Mouse (Mus musculus): Measurements from ENCODE around the gene 1810024B03Rik. TPM values are rescaled to one million over a fixed set of nuclear protein-coding genes. Genes with fewer than 3 reads are reported as not detected.

1810024B03Rik gene
- polyA plus RNA-seq, 1 experiment from 2014 or later = 1.0 TPM

DNA sequence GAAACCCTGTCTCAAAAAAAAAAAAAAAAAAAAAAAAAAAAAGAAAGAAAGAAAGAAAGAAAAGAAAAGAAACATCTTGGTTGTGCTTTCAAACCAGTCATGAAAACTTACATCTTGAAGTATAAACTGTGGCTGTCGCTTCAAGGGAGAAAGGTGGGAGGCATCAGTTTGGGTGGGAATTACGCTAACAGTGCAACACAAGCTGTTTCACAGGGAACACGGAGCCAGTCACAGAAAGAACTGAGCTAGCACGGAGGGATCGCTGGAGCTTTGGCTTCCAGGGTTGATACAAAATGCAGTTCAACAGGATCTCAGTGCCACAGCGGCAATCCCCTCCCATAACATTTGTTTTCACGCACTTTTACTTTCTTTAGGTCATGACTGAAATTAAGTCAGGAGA, 68.1 kb downstream of the 1810024B03Rik start:
- Histone ChIP-seq H3K27ac (no peak overlapping the region), H3K79me2 (ENCODE audit: inconsistent target) (peaks cover 37% of the 10 kb centered on the region), H3K4me3 (ENCODE audit: inconsistent target) (no peak overlapping the region), H3K36me3 (ENCODE audit: inconsistent target) (peaks cover 18% of the 10 kb centered on the region; the same call in 1 of the 2 replicates)
- 99% methylated on average over 7 of the region's 7 CpGs for WGBS (ENCODE audit: missing documents)

DNA sequence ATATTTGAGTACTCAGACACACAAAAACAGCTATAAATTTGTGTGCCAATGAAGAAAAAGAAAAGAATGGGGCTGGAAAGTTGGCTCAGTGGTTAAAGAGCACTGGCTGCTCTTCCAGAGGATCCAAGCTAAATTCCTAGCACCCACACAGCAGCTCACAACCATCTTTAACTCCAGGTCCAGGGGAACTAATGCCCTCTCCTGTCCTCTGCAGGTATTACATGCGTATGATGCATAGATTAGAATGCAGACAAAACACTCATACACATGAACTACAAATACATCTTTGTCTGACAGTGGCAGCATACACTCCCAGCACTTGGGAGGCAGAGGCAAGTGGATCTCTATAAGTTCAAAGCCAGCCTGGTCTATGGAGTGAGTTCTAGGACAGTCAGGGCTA, 68.5 kb downstream of the 1810024B03Rik start:
- Histone ChIP-seq H3K27ac (no peak overlapping the region), H3K79me2 (ENCODE audit: inconsistent target) (peaks cover 37% of the 10 kb centered on the region), H3K4me3 (ENCODE audit: inconsistent target) (no peak overlapping the region), H3K36me3 (ENCODE audit: inconsistent target) (peaks cover 18% of the 10 kb centered on the region; the same call in 1 of the 2 replicates)
- WGBS (ENCODE audit: missing documents) = 100% methylated on average over 1 of the region's 1 CpGs

DNA sequence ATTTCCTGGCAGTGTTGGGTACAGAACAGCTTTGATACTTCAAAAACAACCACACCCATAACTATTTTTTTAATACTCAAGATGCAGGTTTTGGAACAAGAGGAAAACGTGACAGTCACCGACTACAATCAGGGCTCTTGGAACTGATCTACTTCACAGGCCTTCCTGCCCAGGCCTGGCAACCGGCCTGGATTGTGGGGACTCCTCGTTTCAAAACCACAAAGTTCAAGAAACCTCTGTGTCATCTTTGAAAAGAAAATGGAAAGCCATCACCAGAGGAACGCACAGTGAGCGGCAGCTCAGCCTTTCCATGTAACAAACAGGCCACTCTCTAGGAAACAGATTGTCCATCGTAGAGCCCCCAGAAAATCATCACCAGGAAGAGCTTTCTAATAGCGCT, 69.0 kb downstream of the 1810024B03Rik start:
- H3K36me3 ChIP-seq (ENCODE audit: inconsistent target) = peaks cover 18% of the 10 kb centered on the region; the same call in 1 of the 2 replicates
- WGBS (ENCODE audit: missing documents) = 61% methylated on average over 8 of the region's 8 CpGs
- no peak overlapping the region for H3K27ac ChIP-seq
- no peak overlapping the region for H3K4me3 ChIP-seq (ENCODE audit: inconsistent target)
- peaks cover 37% of the 10 kb centered on the region for H3K79me2 ChIP-seq (ENCODE audit: inconsistent target)

DNA sequence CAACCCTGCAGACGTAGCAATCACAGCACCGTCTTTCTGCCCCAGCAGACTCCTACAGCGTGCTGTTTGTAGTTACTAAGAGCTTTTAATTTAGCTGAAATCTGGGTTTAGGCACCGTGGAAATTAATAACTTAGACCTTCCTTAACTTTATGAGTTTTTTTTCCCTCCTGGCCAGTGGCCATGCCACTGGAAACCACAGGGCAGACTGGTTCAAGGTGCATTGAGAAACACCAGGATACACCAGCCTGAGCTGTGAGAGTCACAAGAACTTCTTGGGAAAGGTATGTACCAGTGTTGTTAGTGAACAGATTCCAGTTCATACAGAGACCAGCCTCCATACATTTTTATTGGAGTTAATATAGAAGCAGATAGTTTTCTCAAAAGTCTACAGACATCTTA, 69.6 kb downstream of the 1810024B03Rik start:
- H3K27ac ChIP-seq = no peak overlapping the region
- 89% methylated on average over 4 of the region's 4 CpGs for WGBS (ENCODE audit: missing documents)
- H3K79me2 ChIP-seq (ENCODE audit: inconsistent target) = peaks cover 38% of the 10 kb centered on the region
- no peak overlapping the region for H3K4me3 ChIP-seq (ENCODE audit: inconsistent target)
- H3K36me3 ChIP-seq (ENCODE audit: inconsistent target) = peaks cover 18% of the 10 kb centered on the region; the same call in 1 of the 2 replicates

DNA sequence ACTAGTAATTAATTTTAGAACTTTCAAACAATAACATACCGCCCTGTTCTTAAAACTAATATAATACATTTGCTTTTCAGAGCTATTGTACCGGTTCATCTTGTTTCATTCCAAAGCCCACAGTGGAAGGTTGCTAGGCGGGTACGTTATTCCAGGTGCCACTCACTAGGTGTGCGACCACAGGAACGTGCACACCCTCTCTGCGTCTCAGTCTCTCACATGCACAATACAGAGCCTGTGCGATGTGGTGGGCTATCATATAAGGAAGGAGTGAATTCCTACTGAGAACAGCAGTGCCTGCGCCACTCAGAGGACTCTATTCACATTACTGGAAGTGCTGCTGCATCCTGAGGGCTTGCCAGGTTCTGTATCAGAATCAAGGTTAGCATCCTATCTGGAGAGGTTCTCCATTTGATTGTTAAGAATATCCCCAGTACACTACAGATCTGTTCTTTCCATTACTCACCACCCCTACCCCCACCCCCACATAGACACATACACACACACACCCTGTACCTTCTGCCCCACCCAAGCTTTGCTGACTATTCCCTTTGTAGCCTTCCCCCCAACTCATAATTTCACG, 70.2 kb downstream of the 1810024B03Rik start:
- Histone ChIP-seq H3K36me3 (ENCODE audit: inconsistent target) (peaks cover 18% of the 10 kb centered on the region; the same call in 1 of the 2 replicates), H3K4me3 (ENCODE audit: inconsistent target) (no peak overlapping the region), H3K79me2 (ENCODE audit: inconsistent target) (peaks cover 40% of the 10 kb centered on the region), H3K27ac (peak overlapping the region; percentile 75)
- WGBS (ENCODE audit: missing documents) = 92% methylated on average over 10 of the region's 10 CpGs

DNA sequence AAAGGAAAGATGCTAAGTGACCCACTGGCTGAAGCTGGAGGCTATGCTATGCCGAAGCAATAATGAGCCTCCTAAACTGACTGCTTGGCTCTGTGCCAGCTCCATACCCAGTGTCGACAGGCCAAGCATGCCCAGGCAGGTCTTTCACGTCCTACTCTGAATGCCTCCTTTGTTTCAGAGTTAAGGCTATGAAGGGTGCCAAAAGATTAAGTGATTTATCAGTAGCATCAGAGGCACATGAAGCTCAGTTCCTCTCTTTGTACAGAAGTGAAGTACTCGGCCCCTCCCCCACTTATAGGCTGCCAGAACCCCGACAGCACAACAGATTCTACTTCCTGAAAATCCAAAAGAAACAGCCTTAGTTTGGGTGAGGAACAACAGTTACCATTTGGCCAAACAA, 71.1 kb downstream of the 1810024B03Rik start:
- Histone ChIP-seq H3K27ac (peak overlapping the region; percentile 75), H3K4me3 (ENCODE audit: inconsistent target) (no peak overlapping the region), H3K79me2 (ENCODE audit: inconsistent target) (peaks cover 40% of the 10 kb centered on the region), H3K36me3 (ENCODE audit: inconsistent target) (peaks cover 18% of the 10 kb centered on the region; the same call in 1 of the 2 replicates)
- 5% methylated on average over 5 of the region's 5 CpGs for WGBS (ENCODE audit: missing documents)

Other genes starting within 250 kb of the 1810024B03Rik start
- gene Ap4e1, start 199.6 kb downstream of the 1810024B03Rik start, polyA plus RNA-seq (2018) = 6.6 to 8.9 TPM (median 8.1 TPM) in 3 replicates
- gene Blvra, start 137.6 kb downstream of the 1810024B03Rik start, polyA plus RNA-seq (2018) = 157 to 191 TPM (median 182 TPM) in 3 replicates
- gene Ncaph, start 74.3 kb downstream of the 1810024B03Rik start, polyA plus RNA-seq (2018) = 7.7 to 21.8 TPM (median 19.2 TPM) in 3 replicates
- 18.4 to 28.0 TPM (median 22.5 TPM) in 3 replicates for gene Itpripl1, start 64.8 kb downstream of the 1810024B03Rik start, polyA plus RNA-seq (2018)
- gene Snrnp200, start 106 bp upstream of the 1810024B03Rik start, polyA plus RNA-seq (2018) = 44.6 to 52.3 TPM (median 48.2 TPM) in 3 replicates
- 34.0 to 44.5 TPM (median 35.1 TPM) in 3 replicates for gene Ciao1, start 39.5 kb upstream of the 1810024B03Rik start, polyA plus RNA-seq (2018)
- gene Tmem127, start 39.6 kb upstream of the 1810024B03Rik start, polyA plus RNA-seq (2018) = 41.4 to 70.2 TPM (median 50.3 TPM) in 3 replicates
- 14.5 to 35.9 TPM (median 26.1 TPM) in 3 replicates for gene Stard7, start 61.9 kb upstream of the 1810024B03Rik start, polyA plus RNA-seq (2018)
- gene Dusp2, start 127.9 kb upstream of the 1810024B03Rik start, polyA plus RNA-seq (2018) = 2.5 to 7.1 TPM (median 3.9 TPM) in 3 replicates
- not detected in 3 replicates for gene Astl, start 130.4 kb upstream of the 1810024B03Rik start, polyA plus RNA-seq (2018)
- not detected in 3 replicates for gene Adra2b, start 154.9 kb upstream of the 1810024B03Rik start, polyA plus RNA-seq (2018)
- gene Gpat2, start 216.9 kb upstream of the 1810024B03Rik start, polyA plus RNA-seq (2018) = 0.09 TPM in 1 of 3 replicates, not detected in the others
- 4.1 to 11.8 TPM (median 9.2 TPM) in 3 replicates for gene Fahd2a, start 236.3 kb upstream of the 1810024B03Rik start, polyA plus RNA-seq (2018)